Mouse (Mus musculus) adrenal gland, postnatal 10 days (tissue): ENCODE measurements around the gene Adgrd1. TPM values are rescaled to one million over a fixed set of nuclear protein-coding genes. Genes with fewer than 3 reads are reported as not detected.

Experiments
- total RNA-seq, 2 experiments: library from RNA; stranded (reverse); gene quantifications; 2 replicates each; pipeline ENCODE4 v1.2.3; 2021

Gene Adgrd1
- total RNA-seq, 2 experiments from 2014 or later: 6.3 to 7.1 TPM

Other genes with a start within 250 kb of the Adgrd1 start
- gene Rimbp2, start 143.3 kb upstream of the Adgrd1 start, total RNA-seq: 1 to 10 TPM; 5.2 to 8.0 TPM
- gene Stx2, start 88.2 kb upstream of the Adgrd1 start, total RNA-seq: 10 to 100 TPM; 30.3 to 36.5 TPM
- gene Ran, start 76.7 kb upstream of the Adgrd1 start, total RNA-seq: 100 to 1,000 TPM; 183 to 187 TPM